1 mouse cellular context compared by ENCODE assay signal in the genomic region with DNA sequence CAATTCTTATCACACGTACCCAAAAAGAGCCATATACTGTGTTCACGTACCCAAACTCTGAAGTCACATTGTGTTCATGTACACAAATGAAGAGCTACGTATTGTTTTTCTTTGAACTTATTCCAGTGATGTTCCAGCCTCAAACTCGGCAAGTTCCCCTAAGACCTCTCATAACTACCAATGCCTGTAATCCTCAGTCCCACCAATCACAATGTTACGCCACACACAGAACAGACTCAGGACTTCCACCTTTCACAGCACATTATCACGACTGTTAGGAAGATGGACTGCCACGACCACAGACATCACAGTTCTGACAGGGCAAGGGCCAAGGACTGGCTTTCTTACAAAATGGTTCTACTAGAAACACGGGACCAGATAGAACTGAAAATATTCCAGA. TPM values are rescaled to one million over a fixed set of nuclear protein-coding genes. Genes with fewer than 3 reads are reported as not detected.
"Had no signal": no experiment of that assay in that cellular context is flagged by ENCODE, and none has a peak within 500 bp of the region (broad histone marks: within the 10 kb centered on the region; RNA-seq: fewer than 3 reads in every experiment).

No protein-coding gene starts in this region.

RNA-seq across cellular contexts. Expression of a gene that starts 20.1 kb away (rescaled TPM):
- polyA plus RNA-seq: macrophage had no signal
